Mouse (Mus musculus) 3T3-L1 (cell line): ENCODE data around the gene Spint4.

Experiments
- DNase-seq: peaks from one replicate; pipeline ENCODE4 v3.0.0-alpha.2; 2015; ENCODE audit warnings: low read depth, low spot score

Gene Spint4

GRCm38 (mm10) chr2:164731719-164732118 lies 33.4 kb downstream of the Spint4 start:
- no peak for DNase-seq

- DNase-seq = no peak
These were observed 35.0 kb downstream of the Spint4 start for GRCm38 (mm10) chr2:164733259-164733658.

- DNase-seq = peak; percentile 17
These were observed 36.5 kb downstream of the Spint4 start for GRCm38 (mm10) chr2:164734839-164735238.

GRCm38 (mm10) chr2:164735446-164735845 lies 37.1 kb downstream of the Spint4 start:
- peak; percentile 62 for DNase-seq

GRCm38 (mm10) chr2:164737377-164738090 lies 39.2 kb downstream of the Spint4 start:
- DNase-seq = no peak

- DNase-seq = peak; percentile 25
These were observed 41.6 kb downstream of the Spint4 start for GRCm38 (mm10) chr2:164739876-164740275.

- DNase-seq = peak; percentile 9
These were observed 46.7 kb downstream of the Spint4 start for GRCm38 (mm10) chr2:164744987-164745386.

- peak; percentile 89 for DNase-seq
These were observed 47.7 kb downstream of the Spint4 start, which contains the start of the genes Wfdc3 and Dnttip1 for GRCm38 (mm10) chr2:164745843-164746479. Gene Wfdc3 (minus strand): TSS chr2:164745931. Gene Dnttip1 (plus strand): TSS chr2:164745983.

- DNase-seq = peak; percentile 28
These were observed 48.4 kb downstream of the Spint4 start for GRCm38 (mm10) chr2:164746693-164747092.

GRCm38 (mm10) chr2:164748191-164748590 lies 49.9 kb downstream of the Spint4 start:
- no peak for DNase-seq

GRCm38 (mm10) chr2:164748991-164749390 lies 50.7 kb downstream of the Spint4 start:
- DNase-seq = peak; percentile 78
